Mouse (Mus musculus): Measurements from ENCODE around the gene Gtf2f1. TPM values are rescaled to one million over a fixed set of nuclear protein-coding genes. Genes with fewer than 3 reads are reported as not detected.
A peak's percentile ranks its signal among the peaks of the same experiment; 100 is the strongest.

Gtf2f1 gene
- polyA plus RNA-seq, 1 experiment from 2014 or later, result 58.0 TPM

- Histone ChIP-seq H3K4me1 (ENCODE audit: control insufficient read depth, insufficient read depth, low read length) (peaks cover under 1% of the 10 kb centered on the region; the same call in 1 of the 2 replicates), H3K27me3 (ENCODE audit: control insufficient read depth, insufficient read depth, low read length) (no peaks in the 10 kb centered on the region), H3K27ac (ENCODE audit: low read length) (no peak overlapping the region), H3K4me2 (ENCODE audit: low read depth, low read length) (no peak overlapping the region), H3K9me3 (replicated peaks; ENCODE audit: control insufficient read depth, low read length) (no peaks in the 10 kb centered on the region), H3K4me3 (replicated peaks; ENCODE audit: low read length) (no peak overlapping the region), H3K36me3 (ENCODE audit: control insufficient read depth, insufficient read depth, low read length) (no peaks in the 10 kb centered on the region), H3K9ac (ENCODE audit: low read length) (no peak overlapping the region)
- ATAC-seq (ENCODE audit: insufficient read depth, low FRiP score), result no peak
- WGBS, result 77% methylated on average over 3 of the region's 3 CpGs
Observed at GRCm38 (mm10) chr17:56985656-56986055, 25.4 kb downstream of the Gtf2f1 start.

GRCm38 (mm10) chr17:56984886-56985285, 26.2 kb downstream of the Gtf2f1 start:
- Histone ChIP-seq H3K9me3 (replicated peaks; ENCODE audit: control insufficient read depth, low read length) (no peaks in the 10 kb centered on the region), H3K9ac (ENCODE audit: low read length) (no peak overlapping the region), H3K27ac (ENCODE audit: low read length) (no peak overlapping the region), H3K4me1 (ENCODE audit: control insufficient read depth, insufficient read depth, low read length) (no peaks in the 10 kb centered on the region), H3K36me3 (ENCODE audit: control insufficient read depth, insufficient read depth, low read length) (no peaks in the 10 kb centered on the region), H3K27me3 (ENCODE audit: control insufficient read depth, insufficient read depth, low read length) (no peaks in the 10 kb centered on the region), H3K4me3 (replicated peaks; ENCODE audit: low read length) (no peak overlapping the region), H3K4me2 (ENCODE audit: low read depth, low read length) (no peak overlapping the region)
- WGBS, result 77% methylated on average over 9 of the region's 9 CpGs
- no peak for ATAC-seq (ENCODE audit: insufficient read depth, low FRiP score)

GRCm38 (mm10) chr17:56982013-56982412, 29.1 kb downstream of the Gtf2f1 start, which contains the start of gene Acer1:
Acer1 (minus strand) TSS chr17:56982126.
- WGBS, result 73% methylated on average over 5 of the region's 5 CpGs
- H3K9me3 ChIP-seq (replicated peaks; ENCODE audit: control insufficient read depth, low read length), result no peaks in the 10 kb centered on the region
- H3K27me3 ChIP-seq (ENCODE audit: control insufficient read depth, insufficient read depth, low read length), result no peaks in the 10 kb centered on the region
- ATAC-seq (ENCODE audit: insufficient read depth, low FRiP score), result peak; percentile 25; the same call in 1 of the 2 replicates
- H3K4me3 ChIP-seq (replicated peaks; ENCODE audit: low read length), result no peak within 1 kb of the TSS
- H3K27ac ChIP-seq (ENCODE audit: low read length), result no peak within 1 kb of the TSS
- H3K36me3 ChIP-seq (ENCODE audit: control insufficient read depth, insufficient read depth, low read length), result no peaks in the 10 kb centered on the region
- H3K9ac ChIP-seq (ENCODE audit: low read length), result no peak within 1 kb of the TSS
- no peak within 1 kb of the TSS for H3K4me2 ChIP-seq (ENCODE audit: low read depth, low read length)
- no peaks in the 10 kb centered on the region for H3K4me1 ChIP-seq (ENCODE audit: control insufficient read depth, insufficient read depth, low read length)

- WGBS, result 49% methylated on average over 7 of the region's 7 CpGs
- no peaks in the 10 kb centered on the region for H3K27me3 ChIP-seq (ENCODE audit: control insufficient read depth, insufficient read depth, low read length)
- H3K4me1 ChIP-seq (ENCODE audit: control insufficient read depth, insufficient read depth, low read length), result no peaks in the 10 kb centered on the region
- H3K36me3 ChIP-seq (ENCODE audit: control insufficient read depth, insufficient read depth, low read length), result no peaks in the 10 kb centered on the region
- H3K27ac ChIP-seq (ENCODE audit: low read length), result no peak overlapping the region
- peak; percentile 52; the same call in 1 of the 2 replicates for ATAC-seq (ENCODE audit: insufficient read depth, low FRiP score)
- no peak overlapping the region for H3K4me2 ChIP-seq (ENCODE audit: low read depth, low read length)
- no peak overlapping the region for H3K4me3 ChIP-seq (replicated peaks; ENCODE audit: low read length)
- no peak overlapping the region for H3K9ac ChIP-seq (ENCODE audit: low read length)
- H3K9me3 ChIP-seq (replicated peaks; ENCODE audit: control insufficient read depth, low read length), result no peaks in the 10 kb centered on the region
Observed at GRCm38 (mm10) chr17:56981049-56981448, 30.0 kb downstream of the Gtf2f1 start.

GRCm38 (mm10) chr17:56979524-56979923, 31.6 kb downstream of the Gtf2f1 start:
- Histone ChIP-seq H3K9me3 (replicated peaks; ENCODE audit: control insufficient read depth, low read length) (no peaks in the 10 kb centered on the region), H3K27ac (ENCODE audit: low read length) (no peak overlapping the region), H3K4me3 (replicated peaks; ENCODE audit: low read length) (no peak overlapping the region), H3K9ac (ENCODE audit: low read length) (no peak overlapping the region), H3K4me2 (ENCODE audit: low read depth, low read length) (no peak overlapping the region), H3K36me3 (ENCODE audit: control insufficient read depth, insufficient read depth, low read length) (no peaks in the 10 kb centered on the region), H3K4me1 (ENCODE audit: control insufficient read depth, insufficient read depth, low read length) (no peaks in the 10 kb centered on the region), H3K27me3 (ENCODE audit: control insufficient read depth, insufficient read depth, low read length) (no peaks in the 10 kb centered on the region)
- WGBS, result 31% methylated on average over 7 of the region's 8 CpGs
- ATAC-seq (ENCODE audit: insufficient read depth, low FRiP score), result no peak

GRCm38 (mm10) chr17:56976531-56977390, 34.3 kb downstream of the Gtf2f1 start:
- no peak overlapping the region for H3K27ac ChIP-seq (ENCODE audit: low read length)
- H3K27me3 ChIP-seq (ENCODE audit: control insufficient read depth, insufficient read depth, low read length), result no peaks in the 10 kb centered on the region
- H3K4me1 ChIP-seq (ENCODE audit: control insufficient read depth, insufficient read depth, low read length), result no peaks in the 10 kb centered on the region
- no peaks in the 10 kb centered on the region for H3K9me3 ChIP-seq (replicated peaks; ENCODE audit: control insufficient read depth, low read length)
- H3K4me2 ChIP-seq (ENCODE audit: low read depth, low read length), result no peak overlapping the region
- H3K36me3 ChIP-seq (ENCODE audit: control insufficient read depth, insufficient read depth, low read length), result no peaks in the 10 kb centered on the region
- ATAC-seq (ENCODE audit: insufficient read depth, low FRiP score), result no peak
- H3K9ac ChIP-seq (ENCODE audit: low read length), result no peak overlapping the region
- WGBS, result 66% methylated on average over 8 of the region's 8 CpGs
- H3K4me3 ChIP-seq (replicated peaks; ENCODE audit: low read length), result no peak overlapping the region

- Histone ChIP-seq H3K9ac (ENCODE audit: low read length) (no peak overlapping the region), H3K36me3 (ENCODE audit: control insufficient read depth, insufficient read depth, low read length) (no peaks in the 10 kb centered on the region), H3K27ac (ENCODE audit: low read length) (no peak overlapping the region), H3K4me3 (replicated peaks; ENCODE audit: low read length) (no peak overlapping the region), H3K4me1 (ENCODE audit: control insufficient read depth, insufficient read depth, low read length) (no peaks in the 10 kb centered on the region), H3K27me3 (ENCODE audit: control insufficient read depth, insufficient read depth, low read length) (no peaks in the 10 kb centered on the region), H3K4me2 (ENCODE audit: low read depth, low read length) (no peak overlapping the region), H3K9me3 (replicated peaks; ENCODE audit: control insufficient read depth, low read length) (no peaks in the 10 kb centered on the region)
- 78% methylated on average over 3 of the region's 3 CpGs for WGBS
- ATAC-seq (ENCODE audit: insufficient read depth, low FRiP score), result no peak
Observed at GRCm38 (mm10) chr17:56975391-56975790, 35.7 kb downstream of the Gtf2f1 start.

GRCm38 (mm10) chr17:56974708-56975240, 36.3 kb downstream of the Gtf2f1 start:
- Histone ChIP-seq H3K4me2 (ENCODE audit: low read depth, low read length) (no peak overlapping the region), H3K27ac (ENCODE audit: low read length) (no peak overlapping the region), H3K4me1 (ENCODE audit: control insufficient read depth, insufficient read depth, low read length) (no peaks in the 10 kb centered on the region), H3K36me3 (ENCODE audit: control insufficient read depth, insufficient read depth, low read length) (no peaks in the 10 kb centered on the region), H3K4me3 (replicated peaks; ENCODE audit: low read length) (no peak overlapping the region), H3K9ac (ENCODE audit: low read length) (no peak overlapping the region), H3K27me3 (ENCODE audit: control insufficient read depth, insufficient read depth, low read length) (no peaks in the 10 kb centered on the region), H3K9me3 (replicated peaks; ENCODE audit: control insufficient read depth, low read length) (no peaks in the 10 kb centered on the region)
- 63% methylated on average over 5 of the region's 5 CpGs for WGBS
- ATAC-seq (ENCODE audit: insufficient read depth, low FRiP score), result no peak

- ATAC-seq (ENCODE audit: insufficient read depth, low FRiP score), result no peak
- H3K27ac ChIP-seq (ENCODE audit: low read length), result no peak overlapping the region
Observed at GRCm38 (mm10) chr17:56973956-56974707, 37.0 kb downstream of the Gtf2f1 start.

More at GRCm38 (mm10) chr17:56973956-56974707, 37.0 kb downstream of the Gtf2f1 start:
- H3K9me3 ChIP-seq (replicated peaks; ENCODE audit: control insufficient read depth, low read length), result no peaks in the 10 kb centered on the region
- no peak overlapping the region for H3K9ac ChIP-seq (ENCODE audit: low read length)
- no peaks in the 10 kb centered on the region for H3K36me3 ChIP-seq (ENCODE audit: control insufficient read depth, insufficient read depth, low read length)
- H3K27me3 ChIP-seq (ENCODE audit: control insufficient read depth, insufficient read depth, low read length), result no peaks in the 10 kb centered on the region
- no peaks in the 10 kb centered on the region for H3K4me1 ChIP-seq (ENCODE audit: control insufficient read depth, insufficient read depth, low read length)
- no peak overlapping the region for H3K4me3 ChIP-seq (replicated peaks; ENCODE audit: low read length)
- 59% methylated on average over 13 of the region's 14 CpGs for WGBS
- no peak overlapping the region for H3K4me2 ChIP-seq (ENCODE audit: low read depth, low read length)
